Mouse (Mus musculus): ENCODE results near the gene Klhl22. TPM values are rescaled to one million over a fixed set of nuclear protein-coding genes. Genes with fewer than 3 reads are reported as not detected.

Klhl22 gene
- total and polyA plus RNA-seq, 2 experiments from 2014 or later, result 21.7 to 42.0 TPM

- Histone ChIP-seq H3K36me3 (replicated peaks; ENCODE audit: control insufficient read depth, insufficient read depth, low read length) (0 out of 2 replicates have a peak, but pooled peaks cover 2% of the 10 kb centered on the region), H3K27me3 (ENCODE audit: control insufficient read depth, insufficient read depth, low read length) (peaks cover 67% of the 10 kb centered on the region), H3K4me1 (ENCODE audit: control insufficient read depth, insufficient read depth) (peaks cover 4% of the 10 kb centered on the region; the same call in 1 of the 2 replicates), H3K27ac (ENCODE audit: low read depth) (no peak overlapping the region), H3K9ac (replicated peaks; ENCODE audit: low read depth, low read length) (no peak overlapping the region), H3K4me2 (ENCODE audit: low read depth, low read length) (no peak overlapping the region), H3K9me3 (replicated peaks; ENCODE audit: control insufficient read depth, low read length) (no peaks in the 10 kb centered on the region), H3K4me3 (ENCODE audit: low read depth, low read length) (no peak overlapping the region)
- TF ChIP-seq EP300 (IDR thresholded peaks at IDR 0.05; ENCODE audit: low read depth), result no peak
- TF ChIP-seq CTCF (IDR thresholded peaks at IDR 0.05; ENCODE audit: low read depth), result no peak
- DNase-seq (ENCODE audit: low spot score), result no peak
- ATAC-seq (ENCODE audit: insufficient read depth, low read depth), result no peak
- 39% methylated on average over 13 of the region's 13 CpGs for WGBS
Measured at GRCm38 (mm10) chr16:17835481-17835880, 76.1 kb downstream of the Klhl22 start.

GRCm38 (mm10) chr16:17838051-17838450, 78.6 kb downstream of the Klhl22 start, which contains the start of gene Car15:
Gene Car15, minus strand, starts transcription at chr16:17838364.
- TF ChIP-seq CTCF (IDR thresholded peaks at IDR 0.05; ENCODE audit: low read depth) (no peak), EP300 (IDR thresholded peaks at IDR 0.05; ENCODE audit: low read depth) (no peak)
- H3K27me3 ChIP-seq (ENCODE audit: control insufficient read depth, insufficient read depth, low read length), result peaks cover 41% of the 10 kb centered on the region
- peaks cover 28% of the 10 kb centered on the region for H3K36me3 ChIP-seq (replicated peaks; ENCODE audit: control insufficient read depth, insufficient read depth, low read length)
- ATAC-seq (ENCODE audit: insufficient read depth, low read depth) (no peak), DNase-seq (ENCODE audit: low spot score) (no peak)
- no peak within 1 kb of the TSS for H3K4me3 ChIP-seq (ENCODE audit: low read depth, low read length)
- no peaks in the 10 kb centered on the region for H3K9me3 ChIP-seq (replicated peaks; ENCODE audit: control insufficient read depth, low read length)
- no peak within 1 kb of the TSS for H3K4me2 ChIP-seq (ENCODE audit: low read depth, low read length)
- 74% methylated on average over 6 of the region's 6 CpGs for WGBS
- H3K4me1 ChIP-seq (ENCODE audit: control insufficient read depth, insufficient read depth), result peaks cover 4% of the 10 kb centered on the region; the same call in 1 of the 2 replicates
- no peak within 1 kb of the TSS for H3K9ac ChIP-seq (replicated peaks; ENCODE audit: low read depth, low read length)
- no peak within 1 kb of the TSS for H3K27ac ChIP-seq (ENCODE audit: low read depth)

GRCm38 (mm10) chr16:17839976-17840375, 80.6 kb downstream of the Klhl22 start:
- DNase-seq (ENCODE audit: low spot score), result no peak
- no peaks in the 10 kb centered on the region for H3K9me3 ChIP-seq (replicated peaks; ENCODE audit: control insufficient read depth, low read length)
- no peak for ATAC-seq (ENCODE audit: insufficient read depth, low read depth)
- H3K4me1 ChIP-seq (ENCODE audit: control insufficient read depth, insufficient read depth), result no peaks in the 10 kb centered on the region
- no peak overlapping the region for H3K9ac ChIP-seq (replicated peaks; ENCODE audit: low read depth, low read length)
- H3K27ac ChIP-seq (ENCODE audit: low read depth), result no peak overlapping the region
- H3K4me3 ChIP-seq (ENCODE audit: low read depth, low read length), result no peak overlapping the region
- H3K27me3 ChIP-seq (ENCODE audit: control insufficient read depth, insufficient read depth, low read length), result peaks cover 22% of the 10 kb centered on the region
- TF ChIP-seq CTCF (IDR thresholded peaks at IDR 0.05; ENCODE audit: low read depth) (no peak), EP300 (IDR thresholded peaks at IDR 0.05; ENCODE audit: low read depth) (no peak)
- H3K36me3 ChIP-seq (replicated peaks; ENCODE audit: control insufficient read depth, insufficient read depth, low read length), result peaks cover 47% of the 10 kb centered on the region
- WGBS, result 80% methylated on average over 4 of the region's 4 CpGs
- H3K4me2 ChIP-seq (ENCODE audit: low read depth, low read length), result no peak overlapping the region

GRCm38 (mm10) chr16:17842437-17842836, 83.0 kb downstream of the Klhl22 start:
- no peak overlapping the region for H3K4me3 ChIP-seq (ENCODE audit: low read depth, low read length)
- H3K9me3 ChIP-seq (replicated peaks; ENCODE audit: control insufficient read depth, low read length), result no peaks in the 10 kb centered on the region
- 92% methylated on average over 7 of the region's 7 CpGs for WGBS
- H3K36me3 ChIP-seq (replicated peaks; ENCODE audit: control insufficient read depth, insufficient read depth, low read length), result peaks cover 70% of the 10 kb centered on the region
- no peak overlapping the region for H3K27ac ChIP-seq (ENCODE audit: low read depth)
- ATAC-seq (ENCODE audit: insufficient read depth, low read depth) (no peak), DNase-seq (ENCODE audit: low spot score) (no peak)
- no peaks in the 10 kb centered on the region; the same call in 1 of the 2 replicates for H3K27me3 ChIP-seq (ENCODE audit: control insufficient read depth, insufficient read depth, low read length)
- no peak overlapping the region for H3K4me2 ChIP-seq (ENCODE audit: low read depth, low read length)
- TF ChIP-seq CTCF (IDR thresholded peaks at IDR 0.05; ENCODE audit: low read depth) (no peak), EP300 (IDR thresholded peaks at IDR 0.05; ENCODE audit: low read depth) (no peak)
- H3K9ac ChIP-seq (replicated peaks; ENCODE audit: low read depth, low read length), result no peak overlapping the region
- no peaks in the 10 kb centered on the region for H3K4me1 ChIP-seq (ENCODE audit: control insufficient read depth, insufficient read depth)

Other genes with a start within 250 kb of the Klhl22 start
- 40.9 and 49.2 TPM in 2 replicates for gene Thap7, start 228.5 kb upstream of the Klhl22 start, total RNA-seq (2014; rRNA removed; ENCODE audit: low replicate concordance)
- 28.8 and 31.9 TPM in 2 replicates for gene Thap7, start 228.5 kb upstream of the Klhl22 start, polyA plus RNA-seq (2015; fragmentation: Nextera tagmentation; extraction: Ambion mirVana)
- not detected in 2 replicates for gene Lrrc74b, start 198.4 kb upstream of the Klhl22 start, total RNA-seq (2014; rRNA removed; ENCODE audit: low replicate concordance)
- gene Lrrc74b, start 198.4 kb upstream of the Klhl22 start, polyA plus RNA-seq (2015; fragmentation: Nextera tagmentation; extraction: Ambion mirVana), result 0.10 and 0.44 TPM in 2 replicates
- gene P2rx6, start 197.7 kb upstream of the Klhl22 start, total RNA-seq (2014; rRNA removed; ENCODE audit: low replicate concordance), result 0.31 TPM in 1 of 2 replicates, not detected in the other
- gene P2rx6, start 197.7 kb upstream of the Klhl22 start, polyA plus RNA-seq (2015; fragmentation: Nextera tagmentation; extraction: Ambion mirVana), result 0.47 and 0.70 TPM in 2 replicates
- 28.2 and 33.4 TPM in 2 replicates for gene Slc7a4, start 176.4 kb upstream of the Klhl22 start, total RNA-seq (2014; rRNA removed; ENCODE audit: low replicate concordance)
- gene Slc7a4, start 176.4 kb upstream of the Klhl22 start, polyA plus RNA-seq (2015; fragmentation: Nextera tagmentation; extraction: Ambion mirVana), result 5.7 and 7.4 TPM in 2 replicates
- gene Smpd4, start 140.3 kb upstream of the Klhl22 start, total RNA-seq (2014; rRNA removed; ENCODE audit: low replicate concordance), result 18.2 and 41.1 TPM in 2 replicates
- gene Smpd4, start 140.3 kb upstream of the Klhl22 start, polyA plus RNA-seq (2015; fragmentation: Nextera tagmentation; extraction: Ambion mirVana), result 10.1 and 10.3 TPM in 2 replicates
- gene Ccdc74a, start 113.1 kb upstream of the Klhl22 start, total RNA-seq (2014; rRNA removed; ENCODE audit: low replicate concordance), result 3.6 TPM in 1 of 2 replicates, not detected in the other
- gene Ccdc74a, start 113.1 kb upstream of the Klhl22 start, polyA plus RNA-seq (2015; fragmentation: Nextera tagmentation; extraction: Ambion mirVana), result 1.5 and 2.5 TPM in 2 replicates
- gene Med15, start 26.7 kb upstream of the Klhl22 start, total RNA-seq (2014; rRNA removed; ENCODE audit: low replicate concordance), result 40.2 and 63.7 TPM in 2 replicates
- gene Med15, start 26.7 kb upstream of the Klhl22 start, polyA plus RNA-seq (2015; fragmentation: Nextera tagmentation; extraction: Ambion mirVana), result 18.0 and 18.6 TPM in 2 replicates
- gene Scarf2, start 37.7 kb downstream of the Klhl22 start, total RNA-seq (2014; rRNA removed; ENCODE audit: low replicate concordance), result 19.3 and 25.4 TPM in 2 replicates
- gene Scarf2, start 37.7 kb downstream of the Klhl22 start, polyA plus RNA-seq (2015; fragmentation: Nextera tagmentation; extraction: Ambion mirVana), result 2.6 and 2.8 TPM in 2 replicates
- not detected in 2 replicates for gene B830017H08Rik, start 73.5 kb downstream of the Klhl22 start, total RNA-seq (2014; rRNA removed; ENCODE audit: low replicate concordance)
- not detected in 2 replicates for gene B830017H08Rik, start 73.5 kb downstream of the Klhl22 start, polyA plus RNA-seq (2015; fragmentation: Nextera tagmentation; extraction: Ambion mirVana)
- 0.27 and 1.1 TPM in 2 replicates for gene Car15, start 78.7 kb downstream of the Klhl22 start, total RNA-seq (2014; rRNA removed; ENCODE audit: low replicate concordance)
- gene Car15, start 78.7 kb downstream of the Klhl22 start, polyA plus RNA-seq (2015; fragmentation: Nextera tagmentation; extraction: Ambion mirVana), result 0.25 and 0.44 TPM in 2 replicates
- not detected in 2 replicates for gene Gm20518, start 132.1 kb downstream of the Klhl22 start, total RNA-seq (2014; rRNA removed; ENCODE audit: low replicate concordance)
- gene Gm20518, start 132.1 kb downstream of the Klhl22 start, polyA plus RNA-seq (2015; fragmentation: Nextera tagmentation; extraction: Ambion mirVana), result 0.05 and 0.07 TPM in 2 replicates
- not detected in 2 replicates for gene Tssk1, start 134.6 kb downstream of the Klhl22 start, total RNA-seq (2014; rRNA removed; ENCODE audit: low replicate concordance)
- 0.08 and 0.14 TPM in 2 replicates for gene Tssk1, start 134.6 kb downstream of the Klhl22 start, polyA plus RNA-seq (2015; fragmentation: Nextera tagmentation; extraction: Ambion mirVana)
- 61.8 and 78.5 TPM in 2 replicates for gene Dgcr2, start 138.9 kb downstream of the Klhl22 start, total RNA-seq (2014; rRNA removed; ENCODE audit: low replicate concordance)
- 30.4 and 31.9 TPM in 2 replicates for gene Dgcr2, start 138.9 kb downstream of the Klhl22 start, polyA plus RNA-seq (2015; fragmentation: Nextera tagmentation; extraction: Ambion mirVana)
- gene Tssk2, start 139.0 kb downstream of the Klhl22 start, total RNA-seq (2014; rRNA removed; ENCODE audit: low replicate concordance), result not detected in 2 replicates
- gene Tssk2, start 139.0 kb downstream of the Klhl22 start, polyA plus RNA-seq (2015; fragmentation: Nextera tagmentation; extraction: Ambion mirVana), result not detected in 2 replicates
- gene Ess2, start 151.7 kb downstream of the Klhl22 start, total RNA-seq (2014; rRNA removed; ENCODE audit: low replicate concordance), result 25.4 and 28.3 TPM in 2 replicates
- gene Ess2, start 151.7 kb downstream of the Klhl22 start, polyA plus RNA-seq (2015; fragmentation: Nextera tagmentation; extraction: Ambion mirVana), result 18.5 and 19.4 TPM in 2 replicates
- gene Gsc2, start 155.4 kb downstream of the Klhl22 start, total RNA-seq (2014; rRNA removed; ENCODE audit: low replicate concordance), result not detected in 2 replicates
- not detected in 2 replicates for gene Gsc2, start 155.4 kb downstream of the Klhl22 start, polyA plus RNA-seq (2015; fragmentation: Nextera tagmentation; extraction: Ambion mirVana)
- gene Slc25a1, start 168.6 kb downstream of the Klhl22 start, total RNA-seq (2014; rRNA removed; ENCODE audit: low replicate concordance), result 38.2 and 46.8 TPM in 2 replicates
- 14.8 and 17.5 TPM in 2 replicates for gene Slc25a1, start 168.6 kb downstream of the Klhl22 start, polyA plus RNA-seq (2015; fragmentation: Nextera tagmentation; extraction: Ambion mirVana)
- not detected in 2 replicates for gene Vpreb2, start 220.8 kb downstream of the Klhl22 start, total RNA-seq (2014; rRNA removed; ENCODE audit: low replicate concordance)
- not detected in 2 replicates for gene Vpreb2, start 220.8 kb downstream of the Klhl22 start, polyA plus RNA-seq (2015; fragmentation: Nextera tagmentation; extraction: Ambion mirVana)

Measured in heart, postnatal 0 days (tissue).